Mouse (Mus musculus) midbrain, embryonic 12.5 days (tissue): ENCODE measurements at regions not wholly inside any gene's neighbourhood (a gene's known extent, or its start where the extent isn't known, plus 50 kb on each side); places are given as distances from the start of the nearest gene placed in this dataset.

ENCODE experiments used
- ATAC-seq: fragments of 200-750 bp; cut with Nextera tagmentation; 2 replicates; pipeline ENCODE4 v1.8.0; 2017; ENCODE audit warnings: low read depth, moderate TSS enrichment, moderate library complexity; ENCODE audit not compliant: low FRiP score
- H3K27ac ChIP-seq: fragments of 300-500 bp; sonication (generic); replicated peaks from 2 replicates; pipeline ENCODE4 v1.5.1; 2016; ENCODE audit warnings: mild to moderate bottlenecking
- H3K27me3 ChIP-seq: fragments of 300-500 bp; sonication (generic); 2 replicates; pipeline ENCODE4 v1.6.1; 2016; ENCODE audit warnings: mild to moderate bottlenecking
- H3K36me3 ChIP-seq: fragments of 300-500 bp; sonication (generic); 2 replicates; pipeline ENCODE4 v1.6.1; 2016
- H3K4me1 ChIP-seq: fragments of 300-500 bp; sonication (generic); 2 replicates; pipeline ENCODE4 v1.6.1; 2016
- H3K4me2 ChIP-seq: fragments of 300-500 bp; sonication (generic); replicated peaks from 2 replicates; pipeline ENCODE4 v1.6.1; 2016; ENCODE audit warnings: mild to moderate bottlenecking, moderate library complexity
- H3K4me3 ChIP-seq: fragments of 300-500 bp; sonication (generic); 2 replicates; pipeline ENCODE4 v1.5.1; 2016; ENCODE audit warnings: mild to moderate bottlenecking
- H3K9ac ChIP-seq: fragments of 300-500 bp; sonication (generic); replicated peaks from 2 replicates; pipeline ENCODE4 v1.6.1; 2016; ENCODE audit warnings: mild to moderate bottlenecking, moderate library complexity
- H3K9me3 ChIP-seq: fragments of 300-500 bp; sonication (generic); 2 replicates; pipeline ENCODE4 v1.6.1; 2016; ENCODE audit warnings: mild to moderate bottlenecking
- WGBS: fragments of 180-500 bp; shearing (Covaris S2); methylation state at CpG from one replicate; pipeline ENCODE4 v1.1.7; 2016; 5-methylcytosine and 5-hydroxymethylcytosine counted together

DNA sequence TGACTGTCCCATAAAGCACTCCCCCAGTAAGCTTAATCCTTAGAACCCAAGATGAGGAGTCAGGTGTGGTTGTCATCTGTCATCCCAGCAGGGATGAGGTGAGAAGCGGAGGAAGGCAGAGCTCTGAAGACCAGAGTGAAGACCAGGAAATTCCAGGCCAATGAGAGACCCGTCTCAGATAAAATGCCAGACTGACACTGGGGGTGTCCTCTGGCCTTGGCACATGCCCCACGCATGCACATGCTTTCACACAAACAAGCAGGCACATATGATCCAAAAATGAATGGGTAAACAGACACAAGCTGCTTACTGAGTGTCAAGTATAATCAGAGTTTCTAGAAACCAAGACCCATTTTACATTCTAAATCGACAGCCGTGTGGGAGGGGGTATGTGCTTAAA lies 75.3 kb upstream of the Ercc4 start:
- Histone ChIP-seq H3K27ac (no peak overlapping the region), H3K4me1 (no peaks in the 10 kb centered on the region), H3K4me2 (no peak overlapping the region), H3K9ac (no peak overlapping the region), H3K9me3 (no peaks in the 10 kb centered on the region), H3K4me3 (no peak overlapping the region), H3K36me3 (no peaks in the 10 kb centered on the region), H3K27me3 (no peaks in the 10 kb centered on the region)
- 84% methylated on average over 5 of the region's 5 CpGs for WGBS
- no peak for ATAC-seq

DNA sequence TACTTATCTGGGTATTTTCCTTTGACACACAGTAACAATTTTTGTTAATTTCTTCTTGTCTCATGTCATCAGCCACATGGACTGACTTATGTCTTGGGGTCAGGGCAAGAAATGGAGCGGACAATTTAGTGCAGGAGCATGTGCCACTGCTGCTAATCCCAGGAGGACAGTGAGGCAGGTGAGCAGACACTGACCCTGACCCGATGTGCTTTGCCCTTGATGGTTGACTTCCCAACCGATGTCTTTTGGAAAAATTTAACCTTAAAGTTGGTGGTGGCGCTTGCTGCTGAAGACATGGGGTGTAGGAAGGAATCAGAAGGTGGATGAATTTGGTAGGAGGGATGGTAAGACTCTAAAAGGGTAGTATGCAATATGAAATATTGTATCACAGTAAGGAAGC lies 72.9 kb upstream of the Ercc4 start:
- Histone ChIP-seq H3K9ac (no peak overlapping the region), H3K27me3 (no peaks in the 10 kb centered on the region), H3K4me1 (no peaks in the 10 kb centered on the region), H3K4me2 (no peak overlapping the region), H3K4me3 (no peak overlapping the region), H3K9me3 (no peaks in the 10 kb centered on the region), H3K36me3 (no peaks in the 10 kb centered on the region), H3K27ac (no peak overlapping the region)
- WGBS, result 92% methylated on average over 4 of the region's 4 CpGs
- no peak for ATAC-seq

DNA sequence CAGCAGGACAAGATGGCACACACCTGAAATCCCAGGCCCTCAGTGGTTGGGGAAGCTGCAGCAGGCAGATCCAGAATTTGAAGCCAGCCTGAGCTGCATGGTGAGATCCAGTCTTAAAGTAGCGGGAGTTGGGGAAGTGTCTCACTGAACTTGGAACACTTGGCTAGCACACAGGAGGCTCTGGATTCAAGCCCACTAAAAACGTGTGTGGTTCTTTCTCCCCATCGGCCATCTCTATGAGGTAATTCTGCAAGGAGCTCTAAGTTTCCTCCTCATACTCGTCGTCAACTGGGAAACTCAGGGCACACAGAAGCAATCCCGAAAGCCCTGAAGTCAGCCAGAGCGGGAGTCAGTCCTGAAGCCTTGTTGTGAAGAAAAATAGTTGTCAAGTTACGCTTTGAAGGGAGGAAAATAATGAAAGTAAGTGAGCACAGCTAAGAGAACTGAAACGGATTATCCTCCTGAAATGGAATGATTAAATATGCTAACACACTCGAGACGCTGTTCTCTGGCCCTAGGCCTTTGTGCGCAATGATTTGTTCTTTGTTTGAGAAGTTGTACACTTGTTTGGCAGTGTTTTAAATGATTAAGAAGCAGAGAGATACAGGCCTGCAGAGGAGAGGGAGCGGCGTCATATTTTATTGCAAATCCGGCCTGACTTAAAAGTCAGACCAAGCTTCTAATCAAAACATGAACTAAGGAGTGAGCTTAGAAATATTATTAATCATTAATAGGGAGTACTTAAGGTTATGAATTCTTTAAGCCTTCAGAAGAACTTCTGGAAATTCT lies 69.0 kb upstream of the Ercc4 start:
- no peak overlapping the region for H3K9ac ChIP-seq
- no peaks in the 10 kb centered on the region for H3K9me3 ChIP-seq
- H3K4me2 ChIP-seq, result no peak overlapping the region
- no peaks in the 10 kb centered on the region for H3K36me3 ChIP-seq
- H3K27me3 ChIP-seq, result no peaks in the 10 kb centered on the region
- no peak overlapping the region for H3K27ac ChIP-seq
- no peak overlapping the region for H3K4me3 ChIP-seq
- ATAC-seq, result no peak
- 66% methylated on average over 15 of the region's 15 CpGs for WGBS
- H3K4me1 ChIP-seq, result no peaks in the 10 kb centered on the region

DNA sequence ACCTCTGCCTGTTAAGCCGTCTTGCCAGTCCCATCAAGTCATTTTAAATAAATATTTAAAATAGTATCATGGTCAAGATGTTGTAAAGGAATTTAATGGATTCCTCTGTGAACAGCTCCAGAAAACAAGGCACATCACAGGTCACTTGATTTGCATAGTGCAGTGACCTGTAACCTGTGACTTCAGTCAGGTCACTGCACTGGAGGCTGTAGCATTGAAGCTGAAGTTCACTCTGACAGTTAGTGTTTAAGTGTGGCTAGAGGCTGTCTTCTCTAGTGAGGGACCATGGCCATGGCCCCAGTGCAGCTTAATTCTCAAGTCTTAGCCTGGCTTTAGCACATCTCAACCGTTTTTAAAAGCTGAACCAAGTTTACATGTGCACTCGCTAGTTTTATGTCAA lies 68.1 kb upstream of the Ercc4 start:
- WGBS, result 70% methylated on average over 3 of the region's 3 CpGs
- ATAC-seq, result no peak
- Histone ChIP-seq H3K9ac (no peak overlapping the region), H3K27ac (no peak overlapping the region), H3K4me2 (no peak overlapping the region), H3K27me3 (no peaks in the 10 kb centered on the region), H3K36me3 (no peaks in the 10 kb centered on the region), H3K4me3 (no peak overlapping the region), H3K4me1 (no peaks in the 10 kb centered on the region), H3K9me3 (no peaks in the 10 kb centered on the region)

DNA sequence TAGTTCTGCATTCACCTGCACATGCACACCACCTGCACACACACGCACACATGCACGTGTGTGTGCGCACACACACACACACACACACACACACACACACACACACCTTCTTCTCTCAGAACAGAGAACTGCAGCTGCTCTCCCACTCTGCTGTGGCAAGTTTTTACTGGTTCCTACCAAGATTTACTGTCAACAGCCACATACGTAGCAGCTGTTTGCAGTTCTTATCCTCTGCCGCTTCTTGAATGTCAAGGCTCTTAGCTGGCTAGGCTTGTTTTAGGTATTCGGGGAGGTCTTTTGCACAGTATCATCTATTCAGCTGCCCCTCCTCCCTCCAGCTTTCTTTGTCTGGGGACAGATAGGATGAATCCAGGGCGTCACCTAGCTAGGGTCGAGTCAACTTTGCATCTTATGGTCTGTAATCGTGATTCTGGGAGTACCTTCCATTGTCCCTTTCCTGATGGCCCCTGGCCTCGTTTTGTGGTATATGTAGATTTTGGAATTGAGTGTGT lies 64.3 kb upstream of the Ercc4 start:
- Histone ChIP-seq H3K4me2 (no peak overlapping the region), H3K4me3 (no peak overlapping the region), H3K9me3 (no peaks in the 10 kb centered on the region), H3K27me3 (no peaks in the 10 kb centered on the region), H3K4me1 (no peaks in the 10 kb centered on the region), H3K9ac (no peak overlapping the region), H3K27ac (no peak overlapping the region), H3K36me3 (no peaks in the 10 kb centered on the region)
- no peak for ATAC-seq
- WGBS, result 81% methylated on average over 10 of the region's 10 CpGs

DNA sequence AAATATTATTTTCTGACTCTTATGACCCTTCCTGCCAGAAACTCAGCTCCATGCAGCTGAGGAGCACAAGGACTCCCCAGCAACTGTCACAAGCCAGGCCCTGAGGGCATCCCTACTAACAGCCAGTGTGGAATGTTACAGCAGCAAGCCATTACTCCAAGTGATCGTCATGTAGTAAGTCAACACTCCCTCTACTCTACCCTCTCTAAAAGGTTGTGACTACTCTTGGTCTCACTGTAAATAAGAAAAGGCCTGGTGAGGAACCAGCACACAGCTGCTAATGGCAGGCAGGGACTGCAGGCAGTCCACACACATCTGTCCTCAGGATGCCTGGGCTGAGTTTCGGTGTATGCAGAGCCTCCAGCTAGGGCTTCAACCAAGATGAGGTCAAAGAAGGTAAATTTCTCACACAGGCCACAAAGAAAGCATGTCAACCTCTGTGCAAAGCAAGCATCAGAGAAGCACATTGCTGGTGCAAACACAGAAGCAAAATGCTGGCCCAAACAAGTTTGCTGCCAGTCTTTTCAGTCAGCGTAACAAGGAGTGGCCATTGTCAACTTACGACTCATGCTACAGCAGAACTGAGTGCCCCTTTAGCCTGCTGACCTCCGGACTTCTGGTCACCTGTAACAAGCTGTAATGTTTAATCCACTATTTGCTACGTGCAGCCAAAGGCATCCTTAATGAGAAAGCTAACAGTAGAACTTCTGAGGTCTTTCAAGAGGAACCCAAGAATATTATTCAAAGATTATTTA lies 62.9 kb upstream of the Ercc4 start:
- 82% methylated on average over 6 of the region's 6 CpGs for WGBS
- ATAC-seq, result no peak
- no peaks in the 10 kb centered on the region for H3K27me3 ChIP-seq
- H3K4me3 ChIP-seq, result no peak overlapping the region
- H3K36me3 ChIP-seq, result no peaks in the 10 kb centered on the region
- no peak overlapping the region for H3K4me2 ChIP-seq
- no peak overlapping the region for H3K9ac ChIP-seq
- H3K9me3 ChIP-seq, result no peaks in the 10 kb centered on the region
- H3K4me1 ChIP-seq, result no peaks in the 10 kb centered on the region
- H3K27ac ChIP-seq, result no peak overlapping the region

DNA sequence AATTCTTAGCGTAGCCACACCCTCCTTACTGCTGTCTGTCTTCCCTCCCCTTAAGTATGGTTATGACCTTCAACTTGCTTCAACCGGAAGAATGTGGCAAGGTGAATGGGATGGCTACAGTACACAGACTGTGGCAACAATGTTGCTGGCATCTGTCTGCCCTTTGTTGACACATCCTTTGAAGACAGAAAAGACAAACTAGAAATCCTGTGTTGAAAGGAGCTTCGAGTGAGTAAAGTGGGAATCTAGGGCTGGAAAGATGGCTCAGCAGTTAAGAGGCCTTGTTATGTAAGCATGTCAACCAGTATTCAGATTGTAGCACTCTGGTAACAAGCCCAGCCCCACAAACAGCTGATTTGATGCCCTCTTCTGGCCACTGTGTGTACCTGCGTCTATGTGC lies 60.2 kb upstream of the Ercc4 start:
- H3K9me3 ChIP-seq, result no peaks in the 10 kb centered on the region
- H3K9ac ChIP-seq, result no peak overlapping the region
- no peak for ATAC-seq
- no peaks in the 10 kb centered on the region for H3K27me3 ChIP-seq
- WGBS, result 92% methylated on average over 4 of the region's 4 CpGs
- H3K27ac ChIP-seq, result no peak overlapping the region
- no peak overlapping the region for H3K4me2 ChIP-seq
- no peak overlapping the region for H3K4me3 ChIP-seq
- no peaks in the 10 kb centered on the region for H3K36me3 ChIP-seq
- no peaks in the 10 kb centered on the region for H3K4me1 ChIP-seq

DNA sequence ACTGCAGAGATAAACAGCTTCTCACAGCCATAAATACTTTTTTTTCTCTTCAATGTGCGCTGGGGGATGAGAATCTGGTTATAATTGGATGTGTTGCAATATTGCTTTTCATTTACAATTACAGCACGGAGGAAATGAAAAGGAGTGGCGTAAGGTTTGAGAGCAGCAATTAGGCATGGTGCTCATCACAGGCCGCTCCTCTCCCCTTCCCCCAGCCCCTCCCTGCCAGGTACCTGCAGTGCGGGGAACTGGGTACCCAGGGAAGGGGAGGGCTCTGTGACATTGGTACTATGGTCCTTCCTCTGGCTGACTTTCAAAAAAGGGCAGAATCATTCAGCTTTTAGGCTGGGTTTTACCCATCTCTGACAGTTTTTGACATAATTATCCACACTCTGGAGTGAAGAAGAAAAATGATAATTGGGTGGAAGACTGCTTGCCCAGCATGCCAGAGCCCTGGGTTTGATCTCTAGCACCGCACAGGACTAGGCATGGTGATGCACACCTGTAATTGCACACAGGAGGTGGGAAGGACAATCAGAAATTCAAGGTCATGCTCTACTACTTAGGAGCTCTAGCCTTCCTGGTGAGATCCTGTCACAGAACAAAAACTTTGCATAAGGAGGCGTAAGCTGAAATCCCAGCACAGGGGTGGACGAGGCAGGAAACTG lies 59.1 kb upstream of the Ercc4 start:
- Histone ChIP-seq H3K36me3 (no peaks in the 10 kb centered on the region), H3K27me3 (no peaks in the 10 kb centered on the region), H3K4me3 (no peak overlapping the region), H3K27ac (no peak overlapping the region), H3K4me2 (no peak overlapping the region), H3K9ac (no peak overlapping the region), H3K4me1 (no peaks in the 10 kb centered on the region), H3K9me3 (no peaks in the 10 kb centered on the region)
- WGBS, result 76% methylated on average over 8 of the region's 8 CpGs
- ATAC-seq, result no peak

DNA sequence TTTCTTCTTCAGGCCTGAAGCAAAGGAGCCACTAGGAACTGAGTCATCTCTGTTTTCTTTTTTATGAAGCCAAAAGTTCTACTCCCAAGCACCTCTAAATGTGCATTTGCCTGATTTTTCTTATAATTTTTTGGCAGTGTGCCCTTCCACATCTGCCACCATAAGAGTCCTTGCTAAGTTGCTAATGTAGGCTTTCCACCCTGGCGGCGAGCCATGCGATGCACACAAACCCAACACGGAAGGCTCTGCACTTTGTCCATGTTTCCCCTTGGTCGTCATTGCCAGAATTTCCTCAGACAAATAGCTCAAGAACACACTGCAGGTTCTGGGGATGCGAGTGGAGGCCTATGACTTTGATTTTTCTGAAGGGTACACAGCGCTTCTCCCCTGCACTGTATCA lies 54.5 kb upstream of the Ercc4 start:
- no peak overlapping the region for H3K4me3 ChIP-seq
- H3K36me3 ChIP-seq, result no peaks in the 10 kb centered on the region
- 91% methylated on average over 7 of the region's 7 CpGs for WGBS
- H3K9ac ChIP-seq, result no peak overlapping the region
- no peaks in the 10 kb centered on the region for H3K27me3 ChIP-seq
- H3K9me3 ChIP-seq, result no peaks in the 10 kb centered on the region
- H3K4me1 ChIP-seq, result no peaks in the 10 kb centered on the region
- no peak for ATAC-seq
- no peak overlapping the region for H3K4me2 ChIP-seq
- H3K27ac ChIP-seq, result no peak overlapping the region
